Mouse (Mus musculus): ENCODE measurements at regions not wholly inside any gene's neighbourhood (a gene's known extent, or its start where the extent isn't known, plus 50 kb on each side); places are given as distances from the start of the nearest gene placed in this dataset.

DNA sequence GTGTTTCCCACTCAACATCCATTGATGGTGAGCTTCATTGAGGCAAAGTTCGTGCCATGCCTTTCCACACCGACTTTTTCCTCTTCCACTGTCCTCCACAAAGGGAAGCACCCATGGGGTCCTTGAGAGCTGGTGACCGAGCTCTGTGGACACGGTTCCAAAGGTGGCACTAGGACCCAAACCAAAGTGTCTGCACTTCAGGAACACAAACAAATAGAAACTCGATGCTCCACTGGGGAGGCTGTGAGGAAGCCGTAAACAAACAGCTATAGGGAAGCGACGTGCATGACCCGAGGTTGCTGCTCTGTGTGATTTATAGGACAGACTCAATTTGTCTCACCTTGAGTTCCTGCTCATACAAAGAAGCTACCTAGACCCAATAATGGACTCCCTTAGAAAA lies 257.5 kb downstream of the Ankrd50 start:
- in situ Hi-C loops (cut with MboI; ENCODE audit: low sequenced_read_pairs): no loop called here

DNA sequence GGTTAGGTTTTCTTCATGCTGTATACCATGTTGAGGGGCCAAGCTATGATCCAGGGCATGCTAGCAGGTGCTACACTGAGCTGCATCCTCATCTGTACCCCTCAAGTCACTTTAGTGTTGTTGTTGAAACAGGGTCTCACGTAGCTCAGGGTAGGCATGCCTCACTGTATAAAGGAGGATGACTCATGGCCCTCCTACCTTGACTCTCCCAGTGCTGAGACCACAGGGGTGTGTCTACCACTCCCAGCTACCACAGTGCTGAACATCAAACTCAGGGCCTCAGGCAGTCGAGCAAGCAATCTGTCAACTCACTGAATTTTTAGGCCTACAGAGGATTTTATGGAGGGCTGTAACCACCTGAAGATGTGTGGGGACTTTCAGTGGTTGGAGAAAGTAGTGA lies 258.5 kb downstream of the Ankrd50 start:
- in situ Hi-C loops (cut with MboI; ENCODE audit: low sequenced_read_pairs): no loop called here

DNA sequence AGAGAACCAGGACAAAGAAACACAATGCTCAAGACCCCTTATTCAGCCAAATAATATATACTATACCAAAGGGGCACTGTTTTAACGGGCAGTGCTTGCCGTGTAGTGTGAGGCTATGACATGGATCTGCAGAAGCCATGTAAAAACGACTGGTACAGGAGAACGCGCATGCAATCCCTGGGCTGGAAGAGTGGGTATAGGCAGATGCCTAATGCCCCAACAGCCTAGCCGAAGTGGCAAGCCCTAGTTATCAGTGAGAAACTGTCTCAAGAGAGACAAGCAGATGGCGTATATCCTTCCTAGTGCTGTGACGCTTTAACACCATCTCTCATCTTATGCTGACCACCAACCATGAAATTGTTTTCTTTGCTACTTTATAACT lies 262.8 kb downstream of the Ankrd50 start:
- in situ Hi-C loops (cut with MboI; ENCODE audit: low sequenced_read_pairs): loop anchor here (25.0 kb wide), 1 partner anchor 760 kb away; no protein-coding TSS in a partner anchor

DNA sequence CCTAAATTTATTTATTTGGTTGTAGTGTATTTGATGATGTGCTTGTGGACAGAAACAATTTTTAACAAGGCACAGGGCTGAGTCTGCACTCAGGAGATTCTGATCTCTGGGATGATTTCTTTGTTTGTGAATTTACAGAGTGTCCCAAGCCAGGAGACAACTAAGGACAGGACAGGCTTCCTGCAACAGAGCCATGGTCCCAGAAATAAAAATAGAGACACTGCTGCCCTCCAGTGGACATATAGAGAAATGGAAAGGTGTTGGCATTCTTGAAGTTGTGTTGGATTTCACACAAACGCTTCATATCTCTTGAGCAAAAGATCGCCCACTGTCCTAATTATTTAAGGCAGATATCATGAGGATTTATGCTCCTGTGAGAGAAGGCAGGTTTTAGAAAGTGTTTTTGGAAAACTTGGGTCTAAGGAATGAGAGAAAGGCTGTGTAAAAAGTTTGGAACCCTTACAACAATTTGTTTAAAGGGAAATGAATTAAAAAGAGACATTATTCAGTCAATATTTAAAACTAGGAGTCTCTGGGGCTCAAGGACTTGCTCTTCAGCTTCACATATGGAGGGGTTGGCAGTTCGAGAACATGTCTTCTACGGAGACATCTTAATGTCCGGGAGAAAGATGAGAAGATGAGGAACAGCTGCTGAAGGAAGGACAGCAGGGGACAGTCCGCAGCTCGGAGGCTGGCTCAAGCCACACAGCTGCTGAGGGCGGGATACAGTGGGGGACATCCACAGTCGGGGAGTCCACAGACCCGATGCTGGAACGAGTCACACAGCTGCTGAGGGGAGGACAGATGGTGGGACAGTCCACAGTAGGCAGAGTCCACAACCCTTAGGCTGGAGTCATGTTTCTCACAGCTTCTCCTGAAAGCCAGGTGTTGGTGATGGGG lies 263.5 kb downstream of the Ankrd50 start:
- in situ Hi-C loops (cut with MboI; ENCODE audit: low sequenced_read_pairs): loop anchor here (25.0 kb wide), 1 partner anchor 759 kb away; no protein-coding TSS in a partner anchor

DNA sequence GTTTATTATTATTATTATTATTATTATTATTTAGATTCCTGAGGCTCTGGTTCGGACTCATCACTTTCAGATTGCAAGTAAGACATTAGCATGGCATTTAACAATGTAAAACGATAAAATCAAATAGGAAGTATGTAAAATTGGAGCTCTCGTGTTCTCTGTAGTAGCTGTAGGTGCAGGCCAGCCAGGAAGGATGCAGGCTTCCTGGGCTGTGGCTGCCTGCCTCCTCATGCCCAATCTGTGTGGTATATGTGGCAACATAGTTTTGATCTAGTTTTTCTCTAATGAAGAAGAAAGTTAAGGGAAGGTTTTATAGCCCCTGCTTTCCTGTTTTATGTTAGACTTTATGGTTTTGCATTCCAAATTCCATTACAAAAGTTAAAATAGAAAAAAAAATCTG lies 275.6 kb downstream of the Ankrd50 start:
- in situ Hi-C loops (cut with MboI; ENCODE audit: low sequenced_read_pairs): loop anchor here (25.0 kb wide), 1 partner anchor 747 kb away; no protein-coding TSS in a partner anchor

DNA sequence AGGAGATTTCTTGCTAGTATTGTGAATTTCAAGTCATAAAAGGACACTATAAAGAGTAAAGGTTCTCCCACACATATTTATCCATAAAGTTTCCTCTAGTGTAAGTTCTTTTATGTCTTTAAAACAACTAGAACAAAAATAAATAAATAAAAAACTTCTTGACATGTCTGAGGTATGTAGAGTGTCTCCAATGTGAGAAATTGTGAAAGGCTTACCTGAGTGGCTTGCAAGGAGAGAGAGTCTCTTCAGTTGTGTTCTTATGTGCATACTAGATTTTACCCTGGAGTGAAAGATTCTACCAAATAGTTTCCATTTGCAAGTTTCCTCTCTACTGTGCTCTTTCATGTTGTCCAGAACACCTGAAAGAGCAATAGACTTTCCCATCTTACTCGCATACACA lies 276.8 kb downstream of the Ankrd50 start:
- in situ Hi-C loops (cut with MboI; ENCODE audit: low sequenced_read_pairs): loop anchor here (25.0 kb wide), 1 partner anchor 746 kb away; no protein-coding TSS in a partner anchor

DNA sequence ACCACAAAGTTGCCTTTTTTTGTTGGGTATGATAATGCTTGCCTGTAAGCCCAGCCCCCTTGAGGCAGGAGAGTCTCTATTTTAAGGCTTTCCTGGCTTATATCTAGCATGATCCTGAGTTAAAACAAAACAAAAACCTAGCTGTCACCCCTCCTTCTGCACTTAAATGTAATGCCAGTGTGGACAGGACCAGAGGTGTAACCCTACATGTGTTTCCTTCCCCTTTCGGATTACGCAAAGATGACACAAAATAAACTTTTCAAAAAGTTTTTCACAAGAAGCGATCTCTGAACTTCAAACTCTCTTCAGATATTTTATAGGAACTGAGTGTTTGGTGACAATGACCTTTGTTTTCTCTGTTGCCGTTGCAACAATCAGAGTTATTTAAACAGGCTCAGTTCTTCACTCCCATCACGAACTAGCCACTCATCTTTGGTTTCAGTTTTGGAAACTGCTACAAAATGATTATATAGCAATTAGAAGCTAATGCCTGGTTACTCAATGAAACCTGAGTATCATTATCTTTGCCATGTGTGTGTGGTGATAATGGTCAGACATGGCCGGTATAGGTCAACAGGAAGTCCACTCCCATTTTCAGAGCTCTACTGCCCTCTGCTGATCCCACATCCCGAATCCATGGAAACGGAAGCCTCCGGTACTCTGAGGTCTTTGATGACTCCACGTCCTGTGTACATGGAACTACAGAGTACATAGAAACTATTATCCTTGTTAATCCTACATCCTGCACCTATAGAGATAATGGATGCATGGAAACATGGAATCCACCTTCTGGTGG lies 282.6 kb downstream of the Ankrd50 start:
- in situ Hi-C loops (cut with MboI; ENCODE audit: low sequenced_read_pairs): loop anchor here (25.0 kb wide), 1 partner anchor 740 kb away; no protein-coding TSS in a partner anchor

DNA sequence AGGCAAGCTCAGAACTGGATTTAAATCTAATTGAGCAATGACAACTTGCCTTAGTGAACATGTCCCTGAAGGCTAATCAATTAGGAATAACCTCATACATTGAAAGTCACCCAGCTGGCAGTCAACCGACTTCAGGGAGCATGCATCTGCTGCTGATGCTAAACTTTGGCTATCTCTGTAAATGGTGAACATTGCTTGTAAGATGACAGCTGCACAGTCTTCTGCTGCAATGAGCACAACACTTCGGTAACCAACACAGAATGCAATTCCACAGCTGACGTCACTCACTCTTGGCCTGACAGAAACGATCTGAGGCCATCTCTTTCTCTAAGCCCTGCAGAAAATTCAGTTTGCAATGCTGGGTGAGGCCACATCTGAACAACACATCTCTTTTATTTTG lies 290.6 kb downstream of the Ankrd50 start:
- in situ Hi-C loops (cut with MboI; ENCODE audit: low sequenced_read_pairs): no loop called here

DNA sequence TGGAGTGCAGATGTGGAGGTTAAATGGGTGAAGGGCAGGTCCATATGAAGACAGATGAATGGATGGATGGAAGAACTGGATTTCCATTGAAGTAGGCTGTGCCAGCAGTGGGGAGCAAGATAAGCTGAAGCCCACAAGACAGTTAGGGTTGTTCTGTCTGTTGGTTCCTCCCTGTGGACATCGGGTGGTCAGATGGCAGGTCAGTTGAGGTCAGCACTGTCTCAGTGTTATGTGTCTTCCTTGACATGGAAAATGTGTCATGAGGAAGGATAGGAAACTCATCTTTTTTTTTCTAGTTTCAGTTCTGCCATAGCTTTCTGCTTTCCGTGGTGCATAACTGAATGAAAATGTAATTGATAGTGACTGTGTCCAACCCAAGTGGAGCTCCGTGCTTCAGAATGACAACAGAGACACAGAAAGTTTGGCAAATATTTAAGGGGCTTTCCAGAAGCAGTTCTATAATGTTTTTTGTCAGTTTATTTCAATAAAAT lies 297.2 kb downstream of the Ankrd50 start:
- in situ Hi-C loops (cut with MboI; ENCODE audit: low sequenced_read_pairs): no loop called here

DNA sequence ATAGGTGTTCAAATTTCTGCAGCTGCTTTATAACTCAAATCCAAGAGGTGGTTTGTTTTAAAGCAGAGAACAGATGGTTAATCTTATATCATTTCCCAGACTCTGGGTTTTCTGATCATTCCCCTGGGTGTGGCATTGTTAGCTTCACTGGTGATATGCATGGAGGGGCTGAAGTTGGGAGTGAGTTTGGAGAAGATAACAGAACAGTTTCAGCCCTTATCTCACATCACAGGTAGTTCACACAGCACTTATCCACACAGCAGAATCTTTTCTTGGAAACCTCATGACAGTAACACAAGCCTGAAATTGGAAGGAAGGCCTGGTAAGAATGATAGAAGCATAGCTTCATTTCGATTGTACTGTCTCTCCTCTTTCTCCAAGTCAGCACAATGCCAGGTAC lies 298.1 kb downstream of the Ankrd50 start:
- in situ Hi-C loops (cut with MboI; ENCODE audit: low sequenced_read_pairs): no loop called here

DNA sequence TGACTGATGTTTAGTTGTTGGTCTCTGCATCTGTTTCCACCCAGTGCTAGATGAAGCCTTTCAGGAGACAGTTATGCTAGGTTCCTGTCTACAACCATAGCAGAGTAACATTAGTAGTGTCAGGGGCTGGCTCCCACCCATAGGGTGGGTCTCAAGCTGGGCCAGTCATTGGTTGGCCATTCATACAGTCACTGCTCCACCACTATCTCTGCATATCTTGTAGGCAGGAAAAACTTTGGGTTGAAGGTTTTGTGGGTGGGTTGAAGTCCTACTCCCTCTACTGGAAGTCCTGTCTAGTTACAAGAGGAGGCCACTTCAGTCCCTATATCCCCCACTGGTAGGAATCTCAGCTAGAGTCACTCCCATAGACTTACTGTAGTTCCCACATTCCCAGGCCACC lies 306.3 kb downstream of the Ankrd50 start:
- in situ Hi-C loops (cut with MboI; ENCODE audit: low sequenced_read_pairs): no loop called here

DNA sequence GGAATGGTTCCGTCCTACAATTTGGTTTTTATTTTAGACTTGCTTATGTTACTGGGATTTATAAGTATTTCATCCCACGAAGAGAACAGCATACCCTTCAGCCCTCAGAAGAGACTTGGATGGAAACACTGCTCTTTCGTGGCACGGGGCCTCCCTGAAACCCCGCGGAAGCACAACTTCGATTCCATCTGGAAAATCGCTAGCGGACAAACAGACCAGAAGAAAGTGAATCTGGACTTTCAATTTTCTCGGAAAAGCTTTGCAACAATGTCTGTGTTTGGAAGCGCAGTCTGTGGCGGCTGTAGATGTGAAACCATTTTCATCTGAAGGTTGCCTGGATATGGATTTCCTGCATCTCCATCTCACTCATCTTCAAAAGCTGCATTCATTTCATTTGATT lies 308.7 kb downstream of the Ankrd50 start:
- in situ Hi-C loops (cut with MboI; ENCODE audit: low sequenced_read_pairs): no loop called here

DNA sequence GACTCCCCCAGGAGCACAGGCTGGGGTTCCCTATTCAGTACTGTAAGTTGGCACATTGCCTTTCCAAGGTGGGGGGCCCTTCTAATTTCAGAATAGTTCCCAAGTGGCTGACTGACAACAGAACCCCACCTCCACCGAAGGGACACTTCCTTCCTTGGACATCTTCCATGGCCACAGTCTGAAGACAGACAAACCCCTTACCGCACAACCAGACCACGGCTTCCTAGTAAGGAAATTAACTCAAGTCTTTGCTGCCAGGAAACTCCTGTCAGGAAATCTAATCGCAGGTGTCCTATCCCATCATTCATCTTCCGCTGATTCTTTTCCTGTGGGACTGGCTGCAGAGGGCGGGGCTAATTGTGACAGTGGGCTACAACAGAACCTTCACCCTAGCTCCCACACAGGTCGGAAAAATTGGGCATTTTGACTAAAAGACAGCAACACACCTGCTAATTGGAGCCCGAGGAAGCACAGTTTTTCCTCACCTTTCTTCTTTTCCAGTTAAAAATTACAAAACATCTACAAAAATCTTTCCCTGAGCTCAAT lies 309.8 kb downstream of the Ankrd50 start:
- in situ Hi-C loops (cut with MboI; ENCODE audit: low sequenced_read_pairs): no loop called here

DNA sequence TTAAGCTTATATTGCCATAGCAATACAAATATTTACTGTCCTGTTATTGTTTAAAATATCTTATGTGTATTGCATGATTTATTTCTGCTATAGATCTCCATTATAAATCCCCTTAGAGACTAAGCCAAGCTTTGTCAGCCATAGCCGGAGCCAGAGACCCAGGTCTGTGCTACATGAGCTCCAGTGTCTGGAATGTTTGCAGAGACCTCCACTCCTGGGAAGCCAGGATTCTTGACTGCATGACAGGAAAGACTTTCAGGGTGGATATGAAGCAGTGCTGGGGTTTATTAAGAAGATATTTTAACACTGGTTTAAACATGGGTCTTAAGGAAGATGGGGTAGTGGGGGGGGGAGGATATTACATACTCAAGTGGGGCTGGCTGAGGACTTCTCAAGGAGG lies 332.2 kb downstream of the Ankrd50 start:
- in situ Hi-C loops (cut with MboI; ENCODE audit: low sequenced_read_pairs): no loop called here

DNA sequence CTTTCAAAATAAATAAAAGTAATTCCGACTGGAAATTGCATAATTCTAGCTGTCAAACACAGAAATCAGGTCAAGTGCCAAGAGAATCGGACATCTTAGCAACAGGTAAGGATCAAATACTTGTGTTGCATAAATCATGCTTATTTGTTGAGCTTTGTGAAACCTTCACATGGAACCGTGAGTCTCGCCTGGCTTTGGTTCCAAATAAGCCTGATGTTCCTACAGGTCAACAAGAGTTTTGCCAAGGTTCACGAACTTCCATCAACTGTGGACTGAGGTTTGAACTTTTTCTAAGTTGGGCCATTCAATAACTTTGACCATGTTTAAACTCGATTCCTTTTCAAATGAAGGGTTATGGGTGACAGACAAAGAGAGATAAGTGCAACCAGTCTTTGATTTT lies 332.8 kb downstream of the Ankrd50 start:
- in situ Hi-C loops (cut with MboI; ENCODE audit: low sequenced_read_pairs): no loop called here

DNA sequence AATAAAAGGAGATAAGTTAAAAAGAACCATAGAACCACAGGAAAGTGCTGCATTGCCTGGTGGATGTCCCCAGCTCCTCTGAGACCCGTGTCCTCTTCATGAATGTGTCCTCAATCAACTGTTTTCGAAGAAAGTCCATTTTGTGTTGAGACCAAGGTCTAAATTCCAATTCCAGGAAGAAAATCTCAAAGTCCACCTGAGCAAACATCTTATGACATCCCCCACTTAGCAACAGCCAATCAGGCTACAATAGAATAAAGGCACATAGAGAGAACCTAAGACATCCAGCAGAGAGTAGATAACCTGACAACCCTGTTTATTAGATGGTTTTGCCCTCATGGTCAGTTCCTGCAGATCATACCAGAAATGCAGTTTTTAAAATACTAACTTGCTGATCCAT lies 338.0 kb downstream of the Ankrd50 start:
- in situ Hi-C loops (cut with MboI; ENCODE audit: low sequenced_read_pairs): no loop called here

DNA sequence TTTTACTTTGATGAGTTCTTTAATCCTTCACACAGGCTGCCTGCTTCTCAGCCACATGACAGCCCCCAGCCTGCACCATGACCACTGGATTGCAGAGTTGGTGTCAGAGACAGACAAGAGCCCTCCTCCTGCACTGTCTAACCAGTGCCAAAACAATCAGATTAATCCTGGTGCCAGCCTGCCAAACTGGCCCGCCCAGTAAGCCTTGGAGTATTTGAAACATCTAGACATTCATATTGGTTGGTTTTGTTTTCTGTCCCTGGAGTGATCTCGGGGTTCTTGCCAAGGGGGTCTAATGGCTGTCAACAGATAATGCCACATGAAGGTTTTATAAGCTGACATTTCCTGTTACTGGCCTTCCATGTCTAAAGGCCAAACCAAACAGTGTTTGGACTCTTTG lies 339.2 kb downstream of the Ankrd50 start:
- in situ Hi-C loops (cut with MboI; ENCODE audit: low sequenced_read_pairs): no loop called here

DNA sequence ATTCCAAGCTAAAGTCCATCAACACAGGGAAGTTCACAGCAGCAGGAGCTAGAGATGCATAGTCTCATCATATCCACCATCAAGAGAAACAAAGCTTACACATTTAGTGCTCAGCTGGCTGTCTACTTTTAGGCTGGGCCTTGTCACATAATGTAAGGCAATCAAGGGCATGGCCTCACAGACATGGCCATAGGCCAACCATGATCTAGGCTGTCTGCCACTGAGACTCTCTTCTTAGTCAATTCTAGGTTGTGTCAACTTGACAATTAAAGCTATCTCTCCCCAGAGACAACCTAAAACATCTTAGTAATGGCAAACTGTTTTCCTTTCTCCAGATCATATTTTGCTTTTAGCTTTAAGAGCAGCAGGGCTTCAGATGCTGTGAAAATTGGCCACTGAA lies 340.0 kb downstream of the Ankrd50 start:
- in situ Hi-C loops (cut with MboI; ENCODE audit: low sequenced_read_pairs): no loop called here

DNA sequence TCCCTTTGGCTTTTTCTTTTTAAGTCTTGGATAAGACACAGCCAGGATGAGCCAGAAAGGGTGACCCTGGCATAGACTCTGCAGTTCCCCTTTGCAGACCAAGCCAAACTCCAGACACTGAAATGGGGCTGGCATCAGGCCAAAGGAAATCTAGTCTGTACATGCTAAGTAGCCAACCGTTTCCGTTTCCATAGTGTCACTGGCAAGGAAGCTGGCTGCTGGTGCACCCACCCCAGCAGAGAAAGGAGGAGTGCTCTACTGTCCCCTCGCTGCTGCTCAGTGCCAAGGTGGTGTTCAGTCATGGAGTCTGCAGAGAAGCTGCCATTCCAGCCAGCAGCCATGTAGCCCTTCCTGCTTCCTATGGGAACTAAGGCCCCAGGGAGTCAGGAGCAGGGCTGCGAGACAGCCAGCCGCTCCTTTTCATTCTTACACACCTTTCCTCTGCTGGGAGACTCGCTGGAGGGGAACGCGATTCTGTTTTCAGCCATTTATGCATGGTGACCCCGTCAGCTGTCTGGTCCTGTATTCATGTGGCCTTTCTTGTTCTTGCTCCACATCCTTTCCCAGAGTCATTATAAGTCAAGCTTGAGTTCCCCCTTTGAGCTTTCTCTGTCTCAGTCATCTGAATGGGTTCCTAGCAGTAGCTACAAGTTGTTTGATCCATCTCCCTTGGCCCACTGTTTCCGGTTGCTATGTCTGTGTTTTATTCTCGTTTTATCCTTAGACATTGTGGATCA lies 341.3 kb downstream of the Ankrd50 start:
- in situ Hi-C loops (cut with MboI; ENCODE audit: low sequenced_read_pairs): no loop called here

DNA sequence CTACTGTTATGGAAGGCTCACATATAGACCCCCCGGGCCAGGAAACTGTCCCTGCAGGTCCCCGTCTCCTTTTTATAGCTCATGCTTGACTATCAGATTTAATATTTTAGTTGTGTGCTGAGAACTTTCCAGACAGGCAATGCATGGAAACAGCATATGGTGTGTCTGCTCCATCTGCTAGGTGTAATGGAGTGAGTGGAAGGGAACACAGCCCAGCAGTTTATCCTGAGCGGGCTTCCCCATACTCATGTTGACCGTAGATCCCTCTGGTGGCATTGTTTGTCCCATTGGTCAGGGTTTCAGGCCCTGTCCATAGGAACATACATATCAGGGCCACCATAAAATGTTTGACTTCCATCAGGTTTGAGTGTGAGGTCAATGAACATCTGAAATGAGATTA lies 345.3 kb downstream of the Ankrd50 start:
- in situ Hi-C loops (cut with MboI; ENCODE audit: low sequenced_read_pairs): no loop called here

DNA sequence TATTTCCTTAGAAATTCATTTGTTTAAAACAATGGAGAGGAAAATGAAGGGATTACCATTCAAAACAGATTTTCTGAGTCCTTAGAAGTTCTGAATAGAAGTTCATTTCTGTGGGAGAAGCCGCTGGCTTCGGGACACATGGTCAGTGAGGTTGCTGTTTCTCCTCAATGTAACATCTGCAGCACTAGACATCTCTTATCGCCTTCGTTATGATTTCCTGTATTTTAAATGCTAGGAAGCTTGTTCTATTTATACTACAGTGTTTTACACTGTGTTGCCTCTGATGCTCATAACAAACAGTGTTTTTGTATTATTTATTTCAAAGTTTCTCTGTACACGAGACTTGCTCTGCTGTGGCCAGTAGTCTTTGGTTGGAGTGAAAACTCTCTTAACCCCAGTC lies 346.6 kb downstream of the Ankrd50 start:
- in situ Hi-C loops (cut with MboI; ENCODE audit: low sequenced_read_pairs): no loop called here

Data from CH12F3 (cell line).